Mouse (Mus musculus) heart, postnatal 10 days (tissue): Measurements from ENCODE around the gene Triml1. TPM values are rescaled to one million over a fixed set of nuclear protein-coding genes. Genes with fewer than 3 reads are reported as not detected.
A peak's percentile ranks its signal among the peaks of the same experiment; 100 is the strongest.

Source experiments
- DNase-seq, 2 experiments: peaks; one replicate each; pipeline ENCODE4 v3.0.0; 2021
- intact Hi-C: fragments of 180-260 bp; cut with DNase I; formaldehyde crosslinking; loops from one replicate; pipeline ENCODE4 v1.15.1; 2025
- total RNA-seq, 2 experiments: library from RNA; stranded (reverse); gene quantifications; 2 replicates each; pipeline ENCODE4 v1.2.3; 2021

Triml1 gene
- total RNA-seq = not detected

DNA sequence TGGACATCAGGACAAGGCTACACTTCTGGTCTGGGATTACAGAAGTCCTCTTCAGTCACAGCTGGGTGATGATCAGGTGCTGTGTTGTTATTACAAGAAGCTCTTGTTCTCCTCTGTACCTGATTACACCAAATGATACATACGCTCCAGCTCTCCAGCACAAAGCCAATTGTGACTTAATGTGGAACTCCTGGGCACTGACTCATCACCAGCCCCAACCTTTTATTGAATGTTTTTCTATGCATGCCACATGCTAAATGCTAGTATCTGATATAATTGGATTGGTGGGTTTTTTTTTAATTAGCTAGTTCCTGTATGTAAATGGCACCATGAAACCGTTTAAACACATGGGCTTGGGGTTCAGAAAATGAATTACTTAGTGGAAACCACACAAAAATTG is at the start of gene Triml1:
TSS of gene Triml1 (minus strand) at position 101 of the 400 bp plus-strand sequence.
- DNase-seq = no peak
- intact Hi-C loops = no loop called here

DNA sequence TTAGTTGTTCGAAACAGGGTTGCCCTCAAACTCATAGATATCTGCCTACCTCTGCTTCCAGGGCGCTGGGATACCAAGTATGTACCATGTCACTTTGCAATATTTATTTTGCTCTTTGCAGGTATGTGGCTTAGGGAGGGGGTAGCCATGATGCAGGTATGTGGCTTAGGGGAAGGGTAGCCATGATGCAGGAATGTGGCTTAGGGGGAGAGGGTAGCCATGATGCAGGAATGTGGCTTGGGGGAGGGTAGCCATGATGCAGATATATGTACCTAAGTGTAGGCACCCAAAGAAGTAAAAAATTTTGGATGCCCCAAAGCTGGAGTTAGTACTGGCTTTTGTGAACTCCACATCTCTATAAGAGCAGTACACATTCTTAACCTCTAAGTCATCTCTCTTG is 41.0 kb upstream of the Triml1 start:
- no peak for DNase-seq
- intact Hi-C loops = no loop called here

DNA sequence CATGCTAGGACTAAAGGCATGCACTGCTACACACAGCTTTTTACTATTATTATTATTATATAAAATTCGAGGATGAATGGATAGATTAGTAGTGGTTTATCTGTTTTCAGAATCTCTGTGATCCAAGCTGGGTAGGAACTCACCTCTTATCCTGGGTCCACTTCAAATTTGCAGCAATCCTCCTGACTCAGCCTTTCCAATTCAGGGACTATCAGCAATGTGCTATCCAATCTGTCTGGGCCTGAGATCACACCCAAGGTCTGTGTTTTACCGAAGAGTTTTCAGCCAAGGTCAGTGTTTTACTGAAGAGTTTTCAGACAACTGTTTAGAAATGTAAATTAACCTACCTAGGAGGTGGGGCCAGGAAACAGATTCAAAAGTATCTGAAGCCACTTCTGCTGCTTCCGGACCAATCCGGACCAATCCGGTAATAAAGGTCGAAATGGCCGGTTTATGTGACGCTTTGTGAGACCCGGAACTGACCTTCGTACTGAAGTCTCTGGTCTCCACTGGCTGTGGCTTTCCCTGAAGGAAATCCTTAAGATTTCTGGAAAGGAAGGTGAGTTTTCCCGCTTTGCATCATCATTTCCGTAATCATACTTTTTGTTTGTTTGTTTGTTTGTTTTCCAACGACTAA is 38.9 kb upstream of the Triml1 start, which contains the start of gene Triml2:
TSS of gene Triml2 (plus strand) at position 488 of the 637 bp plus-strand sequence.
- no peak for DNase-seq
- intact Hi-C loops = no loop called here

DNA sequence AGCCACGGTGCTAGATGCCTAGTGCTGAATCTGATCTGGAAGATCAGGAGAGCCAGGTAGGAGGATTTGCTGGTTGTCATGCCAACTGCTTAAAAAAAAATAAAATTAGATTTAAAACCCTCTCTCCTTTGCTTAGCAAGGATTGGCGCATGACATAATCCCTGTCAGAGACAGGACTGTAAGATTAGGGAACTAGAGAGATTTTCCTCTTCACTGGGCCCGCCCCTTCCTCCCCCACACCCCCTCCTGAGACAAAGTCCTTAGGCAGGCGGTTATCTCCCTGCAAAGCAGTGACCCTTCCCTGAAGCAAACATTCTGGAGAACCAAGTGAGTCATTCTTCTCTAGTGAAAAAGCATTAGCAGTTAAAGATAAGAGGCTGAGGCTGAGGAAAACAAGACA is 37.9 kb upstream of the Triml1 start:
- DNase-seq = peak; percentile 8 to 15
- intact Hi-C loops = no loop called here

DNA sequence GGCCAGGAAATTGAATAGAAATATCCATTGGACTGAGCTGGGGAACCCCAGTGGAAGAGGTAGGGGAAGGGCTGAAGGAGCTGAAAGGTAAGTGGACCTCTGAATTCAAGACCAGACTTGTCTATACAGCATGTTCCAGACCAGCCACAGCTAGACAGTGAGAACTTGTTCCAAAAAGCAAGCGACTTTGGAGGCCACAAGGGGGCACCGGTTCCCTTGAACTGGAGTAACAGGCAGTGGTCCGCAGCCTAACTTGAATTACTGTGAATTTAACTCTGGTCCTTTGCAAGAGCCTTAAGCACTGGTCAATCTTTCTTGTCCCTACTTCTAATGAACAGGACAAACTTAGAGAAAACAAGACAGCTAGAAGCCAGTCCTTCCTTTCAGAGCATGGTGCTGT is 37.0 kb upstream of the Triml1 start:
- intact Hi-C loops = no loop called here
- DNase-seq = peak in 1 of 2 experiments; percentile 9

- DNase-seq = no peak
- intact Hi-C loops = no loop called here
Observed at GRCm38 (mm10) chr8:43176766-43177486, 35.6 kb upstream of the Triml1 start.

DNA sequence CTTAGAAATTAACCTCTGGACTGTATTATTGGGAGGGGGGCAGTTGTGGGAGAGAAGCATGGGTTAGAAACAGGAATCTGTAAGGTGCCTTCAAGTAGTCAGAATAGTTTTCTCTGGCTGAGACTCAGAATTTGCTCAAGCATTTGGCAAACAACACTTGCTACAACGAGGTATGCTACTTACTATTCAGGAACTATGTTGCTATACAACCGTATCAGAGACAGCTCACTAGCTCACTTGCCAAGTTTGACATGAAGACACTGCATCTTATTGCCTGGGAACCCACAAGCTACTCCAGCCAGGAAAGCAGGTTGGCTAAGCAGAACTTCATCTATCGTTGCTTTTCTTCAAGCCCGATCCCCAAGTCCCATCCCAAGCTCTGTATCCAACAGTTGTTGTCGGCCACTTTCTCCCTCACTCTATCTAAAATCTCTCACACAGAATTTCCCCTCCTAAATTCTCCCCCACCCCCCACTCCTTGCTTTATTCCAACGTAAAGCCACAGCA is 28.0 kb upstream of the Triml1 start:
- no peak for DNase-seq
- intact Hi-C loops = no loop called here

DNA sequence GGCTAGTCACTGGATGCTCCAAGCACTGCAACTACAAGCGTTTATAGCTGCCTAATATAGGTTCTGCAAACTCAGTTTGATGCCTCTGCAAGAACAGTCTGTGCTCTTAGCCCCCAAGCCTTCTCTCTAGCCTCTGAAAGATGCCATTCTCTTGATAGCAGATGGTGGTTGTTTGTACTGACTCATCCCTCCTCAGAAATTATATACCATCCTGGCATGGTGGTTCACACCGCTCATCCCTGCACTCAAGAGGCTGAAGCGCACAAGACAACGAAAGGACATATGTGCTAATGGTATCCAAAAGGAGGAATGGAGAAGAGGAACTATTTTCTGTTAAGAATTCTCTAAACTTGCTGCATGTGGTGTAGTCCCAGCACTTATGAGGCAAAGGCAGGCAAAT is 26.8 kb upstream of the Triml1 start:
- DNase-seq = no peak

DNA sequence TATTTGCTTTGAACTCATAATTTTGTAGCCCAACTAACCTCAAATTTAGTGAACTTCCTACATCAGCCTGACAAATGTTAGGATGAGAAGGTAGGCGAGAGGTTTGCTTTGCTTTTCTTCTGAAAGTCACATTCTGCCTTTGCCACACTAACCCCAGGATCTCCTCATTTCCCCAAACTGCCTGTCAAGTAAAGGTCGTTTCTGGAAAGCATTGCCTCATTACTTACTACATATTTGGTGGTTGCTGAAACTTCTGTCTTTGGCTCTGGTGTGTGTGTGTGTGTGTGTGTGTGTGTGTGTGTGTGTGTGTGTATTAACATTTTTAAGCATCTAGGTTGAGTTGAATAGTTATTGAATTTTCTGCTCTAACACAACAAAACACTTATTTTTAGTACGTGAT is 23.2 kb upstream of the Triml1 start:
- DNase-seq = no peak
- intact Hi-C loops = no loop called here

More for the DNA sequence above, 26.8 kb upstream of the Triml1 start:
- intact Hi-C loops = no loop called here

- DNase-seq = no peak
- intact Hi-C loops = no loop called here
Observed at GRCm38 (mm10) chr8:43163255-43163654, 22.0 kb upstream of the Triml1 start.

DNA sequence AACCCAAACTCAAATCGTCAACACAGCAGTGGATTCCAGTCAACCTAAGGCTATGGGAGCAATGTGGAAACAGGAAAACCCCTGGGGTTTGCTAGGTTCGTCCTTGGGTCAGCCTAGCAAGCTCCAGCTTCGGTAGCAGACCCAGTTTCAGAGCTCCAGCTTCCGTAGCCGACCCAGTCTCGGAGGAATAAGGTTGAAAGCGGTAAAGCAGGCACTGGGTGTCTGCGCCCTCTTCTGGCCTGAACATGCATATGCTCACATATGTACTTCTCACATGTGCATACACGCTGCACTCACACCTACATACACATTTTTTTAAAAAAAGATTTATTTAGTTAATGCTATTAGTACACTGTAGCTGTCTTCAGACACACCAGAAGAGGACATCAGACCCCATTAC is 8.0 kb upstream of the Triml1 start:
- no peak for DNase-seq
- intact Hi-C loops = no loop called here

GRCm38 (mm10) chr8:43111205-43111827 is 30.0 kb downstream of the Triml1 start:
- intact Hi-C loops = no loop called here
- DNase-seq = no peak

Other genes with a start within 250 kb of the Triml1 start
- not detected for gene Triml2, start 39.1 kb upstream of the Triml1 start, total RNA-seq
- gene Zfp42, start 165.5 kb upstream of the Triml1 start, total RNA-seq = not detected